Comparison of ENCODE assay signal across 9 mouse cellular contexts in the genomic region with DNA sequence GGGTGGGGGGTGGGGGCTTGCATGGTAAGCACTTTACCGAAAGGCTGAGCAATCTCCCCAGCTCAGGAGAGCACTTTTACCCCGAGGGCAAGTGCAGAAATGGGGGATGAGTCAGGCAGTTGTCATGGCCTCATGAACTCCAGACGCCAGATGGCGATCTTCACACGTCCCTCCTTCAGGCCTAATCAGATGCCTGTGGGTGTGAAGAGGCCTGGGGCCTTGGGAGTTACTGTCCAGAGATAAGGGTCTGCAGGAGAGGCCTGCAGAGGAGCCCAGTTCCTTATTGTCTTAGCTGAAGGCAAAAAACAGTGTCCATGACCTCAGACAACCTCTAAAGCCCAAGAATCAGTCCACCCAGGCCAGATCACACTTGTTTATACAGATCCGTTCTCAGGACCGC. TPM values are rescaled to one million over a fixed set of nuclear protein-coding genes. Genes with fewer than 3 reads are reported as not detected.
DNase-seq lines count a peak whose midpoint lies in the region; ATAC-seq and TF ChIP-seq lines count a peak whose summit lies in the region.
"Had no signal": no experiment of that assay in that cellular context is flagged by ENCODE, and none has a peak within 500 bp of the region (broad histone marks: within the 10 kb centered on the region; RNA-seq: fewer than 3 reads in every experiment).

No protein-coding gene starts in this region.

- no peaks in the 10 kb centered on the region for H3K9me3 ChIP-seq in forebrain, postnatal 0 days (ENCODE audit: low read length)
- H3K9me3 ChIP-seq: neural tube, embryonic 12.5 days had no signal

- no peak overlapping the region for H3K4me2 ChIP-seq in forebrain, postnatal 0 days (ENCODE audit: low read depth)
- H3K4me2 ChIP-seq: neural tube, embryonic 12.5 days had no signal

- DNase-seq in heart, adult 11 months: peak; percentile 97
- DNase-seq in heart, adult 8-10 months (ENCODE audit: low spot score): no peak
- peak; percentile 75 for DNase-seq in brain, embryonic 14.5 days (ENCODE audit: low read depth)
- peak; percentile 39 for DNase-seq in forebrain, postnatal 0 days
- DNase-seq in hindlimb bud, embryonic 11.5 days (ENCODE audit: extremely low spot score, low read depth, low spot score): peak; percentile 53
- peak; percentile 68 to 72 for DNase-seq in left cerebral cortex, adult 18-20 months (ENCODE audit: low spot score in 2 of 2)
- peak; percentile 35 to 57 for DNase-seq in spleen, postnatal 14 days (ENCODE audit: low spot score in 2 of 2)

- no peaks in the 10 kb centered on the region for H3K4me1 ChIP-seq in forebrain, postnatal 0 days (ENCODE audit: insufficient read depth)
- H3K4me1 ChIP-seq: neural tube, embryonic 12.5 days had no signal

- peaks cover 15% of the 10 kb centered on the region; the same call in 1 of the 2 replicates for H3K36me3 ChIP-seq in forebrain, postnatal 0 days (ENCODE audit: insufficient read depth)

- H3K4me3 ChIP-seq in forebrain, postnatal 0 days (ENCODE audit: low read depth, low read length): no peak overlapping the region
- H3K4me3 ChIP-seq: neural tube, embryonic 12.5 days had no signal

- WGBS in forebrain, postnatal 0 days: 33% methylated on average over 7 of the region's 7 CpGs

- peak; percentile 71 for TF ChIP-seq CTCF in brain, embryonic 14.5 days (IDR thresholded peaks at IDR 0.05; ENCODE audit: borderline replicate concordance, extremely low read depth, insufficient read depth, insufficient read length)
- peak; percentile 59 for TF ChIP-seq CTCF in forebrain, postnatal 0 days (IDR thresholded peaks at IDR 0.05; ENCODE audit: low read depth)

- ATAC-seq in forebrain, postnatal 0 days: peak; percentile 27; the same call in 1 of the 2 replicates
- peak; percentile 87 for ATAC-seq in megakaryocyte-erythroid progenitor cell, adult 5-6 weeks (replicated peaks; ENCODE audit: low FRiP score, low TSS enrichment, poor library complexity, severe bottlenecking)

- H3K27me3 ChIP-seq in forebrain, postnatal 0 days (ENCODE audit: insufficient read depth, low read length): no peaks in the 10 kb centered on the region
- H3K27me3 ChIP-seq: neural tube, embryonic 12.5 days had no signal

- TF ChIP-seq POLR2A in brain, embryonic 14.5 days (IDR thresholded peaks at IDR 0.05; ENCODE audit: borderline replicate concordance, extremely low read depth, insufficient read depth, insufficient read length, poor library complexity, severe bottlenecking): no peak

- H3K27ac ChIP-seq in forebrain, postnatal 0 days (ENCODE audit: low read depth, low read length): no peak overlapping the region
- H3K27ac ChIP-seq: neural tube, embryonic 12.5 days had no signal

- no peak overlapping the region for H3K9ac ChIP-seq in forebrain, postnatal 0 days
- H3K9ac ChIP-seq: neural tube, embryonic 12.5 days had no signal

RNA-seq across cellular contexts. Expression of a gene that starts 10.4 kb away (rescaled TPM):
- 10 to 100 TPM in 1 of 4 experiments, 1 to 10 TPM in 3; 9.0 to 11.1 (median 9.0) TPM for total RNA-seq in heart, adult 8-10 months (2022)
- 25.0 and 32.8 TPM in 2 replicates for polyA plus RNA-seq in brain, embryonic 14.5 days (2012; rRNA removed)
- 18.1 and 34.6 TPM in 2 replicates for total RNA-seq in forebrain, postnatal 0 days (2014; rRNA removed)
- 23.3 and 23.4 TPM in 2 replicates for polyA plus RNA-seq in forebrain, postnatal 0 days (2015; fragmentation: Nextera tagmentation; extraction: Ambion mirVana)
- total RNA-seq in left cerebral cortex, adult 18-20 months (2021): 1 to 10 TPM; 4.3 to 6.6 TPM
- total RNA-seq in megakaryocyte-erythroid progenitor cell, adult 5-6 weeks (2014; fragmentation: Nextera tagmentation): not detected in 2 replicates
- total RNA-seq in megakaryocyte-erythroid progenitor cell, adult 5-6 weeks (2017): 0.53 TPM in 1 of 2 replicates, not detected in the other

RNA-seq across cellular contexts. Expression of a gene that starts 11.2 kb away (rescaled TPM):
- 10 to 100 TPM; 13.7 to 19.4 (median 16.4) TPM for total RNA-seq in heart, adult 8-10 months (2022)
- polyA plus RNA-seq in brain, embryonic 14.5 days (2012; rRNA removed): 20.2 and 21.1 TPM in 2 replicates
- total RNA-seq in forebrain, postnatal 0 days (2014; rRNA removed): 16.8 and 27.1 TPM in 2 replicates
- polyA plus RNA-seq in forebrain, postnatal 0 days (2015; fragmentation: Nextera tagmentation; extraction: Ambion mirVana): 17.9 and 19.8 TPM in 2 replicates
- 10 to 100 TPM; 10.4 to 11.3 TPM for total RNA-seq in left cerebral cortex, adult 18-20 months (2021)
- 1.0 TPM in 1 of 2 replicates, not detected in the other for total RNA-seq in megakaryocyte-erythroid progenitor cell, adult 5-6 weeks (2014; fragmentation: Nextera tagmentation)
- 0.08 and 0.33 TPM in 2 replicates for total RNA-seq in megakaryocyte-erythroid progenitor cell, adult 5-6 weeks (2017)

RNA-seq across cellular contexts. Expression of a gene that starts 15.8 kb away (rescaled TPM):
- total RNA-seq in heart, adult 8-10 months (2022): 10 to 100 TPM; 18.8 to 28.0 (median 25.2) TPM
- 99.3 and 111 TPM in 2 replicates for polyA plus RNA-seq in brain, embryonic 14.5 days (2012; rRNA removed)
- 63.0 and 80.5 TPM in 2 replicates for total RNA-seq in forebrain, postnatal 0 days (2014; rRNA removed)
- polyA plus RNA-seq in forebrain, postnatal 0 days (2015; fragmentation: Nextera tagmentation; extraction: Ambion mirVana): 113 and 118 TPM in 2 replicates
- total RNA-seq in left cerebral cortex, adult 18-20 months (2021): 10 to 100 TPM; 47.2 to 53.8 TPM
- total RNA-seq in megakaryocyte-erythroid progenitor cell, adult 5-6 weeks (2014; fragmentation: Nextera tagmentation): 35.7 and 54.2 TPM in 2 replicates
- total RNA-seq in megakaryocyte-erythroid progenitor cell, adult 5-6 weeks (2017): 25.9 and 33.8 TPM in 2 replicates

RNA-seq across cellular contexts. Expression of a gene that starts 15.9 kb away (rescaled TPM):
- under 1 TPM; 0.59 to 0.90 (median 0.77) TPM for total RNA-seq in heart, adult 8-10 months (2022)
- polyA plus RNA-seq in brain, embryonic 14.5 days (2012; rRNA removed): 0.96 and 1.4 TPM in 2 replicates
- total RNA-seq in forebrain, postnatal 0 days (2014; rRNA removed): 0.29 and 0.46 TPM in 2 replicates
- 0.53 and 0.65 TPM in 2 replicates for polyA plus RNA-seq in forebrain, postnatal 0 days (2015; fragmentation: Nextera tagmentation; extraction: Ambion mirVana)
- total RNA-seq in left cerebral cortex, adult 18-20 months (2021): 1 to 10 TPM in 1 of 2 experiments, under 1 TPM in 1; 0.82 to 1.2 TPM
- 2.6 TPM in 1 of 2 replicates, not detected in the other for total RNA-seq in megakaryocyte-erythroid progenitor cell, adult 5-6 weeks (2014; fragmentation: Nextera tagmentation)
- total RNA-seq in megakaryocyte-erythroid progenitor cell, adult 5-6 weeks (2017): 1.6 TPM in 1 of 2 replicates, not detected in the other

RNA-seq across cellular contexts. Expression of a gene that starts 28.3 kb away (rescaled TPM):
- total RNA-seq in heart, adult 8-10 months (2022): 100 to 1,000 TPM; 224 to 279 (median 261) TPM
- polyA plus RNA-seq in brain, embryonic 14.5 days (2012; rRNA removed): 69.6 and 94.2 TPM in 2 replicates
- 76.6 and 106 TPM in 2 replicates for total RNA-seq in forebrain, postnatal 0 days (2014; rRNA removed)
- polyA plus RNA-seq in forebrain, postnatal 0 days (2015; fragmentation: Nextera tagmentation; extraction: Ambion mirVana): 59.4 and 67.0 TPM in 2 replicates
- total RNA-seq in left cerebral cortex, adult 18-20 months (2021): 10 to 100 TPM; 47.2 to 49.3 TPM
- 0.40 and 0.81 TPM in 2 replicates for total RNA-seq in megakaryocyte-erythroid progenitor cell, adult 5-6 weeks (2014; fragmentation: Nextera tagmentation)
- 0.52 and 0.80 TPM in 2 replicates for total RNA-seq in megakaryocyte-erythroid progenitor cell, adult 5-6 weeks (2017)
